Mouse (Mus musculus) brain, embryonic 18.5 days (tissue): ENCODE measurements around the gene Traf3ip2.

Experiments used
- DNase-seq: peaks from one replicate; pipeline ENCODE4 v3.0.0-alpha.2; 2012; ENCODE audit warnings: low read depth, low spot score

The Traf3ip2 gene

DNA sequence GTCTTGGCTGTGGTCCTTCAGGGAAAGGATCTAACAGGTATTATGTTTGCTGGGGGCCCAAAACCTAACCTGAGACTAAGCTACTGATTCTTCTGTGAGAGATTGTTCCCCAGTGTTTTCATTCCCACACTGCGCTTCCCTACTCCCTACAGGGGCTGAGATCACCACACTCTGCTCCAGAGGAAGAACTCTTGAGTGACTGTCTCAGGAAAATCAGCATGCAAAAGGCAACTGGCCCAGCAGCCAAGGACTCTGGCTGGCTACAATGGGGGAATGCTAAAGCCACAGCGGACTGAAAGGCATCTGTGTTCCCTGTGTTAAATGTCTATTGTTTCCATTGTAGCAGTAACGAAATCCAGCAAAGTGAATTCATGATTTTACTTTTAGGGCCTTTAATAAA lies 62.0 kb downstream of the Traf3ip2 start:
- DNase-seq = no peak

DNA sequence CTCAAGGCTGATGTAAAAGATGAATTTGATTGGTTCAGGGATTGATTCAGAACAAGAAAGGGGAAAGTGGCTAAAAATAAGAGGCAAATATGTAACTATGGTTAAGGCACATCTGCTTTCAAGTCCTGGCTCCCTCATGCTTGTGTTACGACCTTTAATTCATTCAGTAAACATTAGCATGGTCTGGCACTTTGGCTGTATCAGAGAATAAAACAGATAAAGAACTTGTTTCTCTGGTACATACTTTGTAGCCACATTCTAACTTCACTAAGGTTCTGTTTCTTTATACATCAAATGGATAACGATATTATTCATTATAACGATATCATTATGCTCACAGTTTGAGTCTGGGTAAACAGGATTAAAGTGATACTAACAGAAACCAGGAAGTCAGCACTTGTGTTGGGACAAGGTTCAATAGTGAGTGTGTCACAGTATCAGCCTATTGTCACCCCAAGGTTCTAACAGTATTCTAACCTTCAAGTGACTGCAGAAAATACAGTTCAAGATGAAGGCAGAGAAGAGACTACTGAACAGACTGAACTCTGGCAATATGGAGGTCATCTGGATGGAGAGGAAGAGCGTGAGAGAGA lies 65.6 kb downstream of the Traf3ip2 start:
- DNase-seq = no peak

DNA sequence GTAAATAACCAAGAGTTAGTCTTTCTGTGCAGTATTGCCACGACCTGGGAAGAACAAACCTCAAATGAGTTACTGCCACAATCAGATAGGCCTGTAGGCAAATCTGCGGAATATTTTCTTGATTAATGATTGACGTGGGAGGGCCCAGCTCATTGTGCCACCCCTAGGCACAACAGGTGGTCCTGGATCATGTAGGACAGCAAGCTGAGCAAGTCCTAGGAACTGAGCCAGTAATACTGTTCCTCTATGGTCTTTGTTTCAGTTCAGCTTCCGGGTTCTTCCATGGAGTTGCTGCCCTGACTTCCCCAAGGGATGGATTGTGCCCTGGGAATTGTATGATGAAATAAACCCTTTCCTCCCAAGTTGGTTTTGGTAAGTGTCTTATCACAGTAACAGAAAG lies 68.3 kb downstream of the Traf3ip2 start:
- DNase-seq = no peak

DNA sequence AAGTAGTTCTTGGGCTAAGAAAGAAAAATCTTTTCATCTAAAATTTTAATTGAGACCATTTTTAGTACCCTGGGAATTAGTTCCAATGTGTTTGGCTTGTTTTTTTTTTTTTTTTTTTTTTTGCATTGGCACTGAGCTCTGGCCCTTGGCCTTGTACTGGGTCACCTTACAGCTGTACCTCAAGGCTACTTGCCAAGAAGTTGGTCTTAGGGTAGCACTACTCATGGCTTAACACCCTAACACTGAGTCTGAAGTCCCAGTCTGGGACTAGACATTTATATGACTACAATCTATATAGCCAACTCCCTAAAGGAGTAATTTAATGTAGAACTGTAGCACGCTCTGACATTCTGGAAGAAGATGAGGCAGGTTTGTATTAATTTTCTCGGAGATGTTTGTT lies 69.8 kb downstream of the Traf3ip2 start:
- no peak for DNase-seq

GRCm38 (mm10) chr10:39683481-39683880 lies 70.7 kb downstream of the Traf3ip2 start:
- no peak for DNase-seq

DNA sequence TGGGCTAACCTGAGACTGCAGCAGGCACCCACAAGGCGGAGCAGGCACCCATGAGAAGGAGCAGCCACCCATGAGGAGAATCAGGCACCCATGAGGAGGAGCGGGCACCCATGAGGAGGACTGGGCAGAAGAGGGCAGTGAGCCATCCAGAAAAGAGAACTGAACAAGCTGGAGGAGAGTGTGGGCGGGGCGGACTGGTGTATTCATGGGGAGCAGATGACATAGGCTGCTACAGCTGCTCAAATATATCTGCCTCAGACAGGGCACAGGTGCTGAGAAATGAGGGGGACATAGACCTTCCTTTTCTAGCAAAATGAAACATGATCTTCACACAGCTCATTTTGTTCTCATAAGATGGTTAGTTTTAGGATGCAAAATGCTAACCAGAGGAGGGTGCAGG lies 74.1 kb downstream of the Traf3ip2 start:
- no peak for DNase-seq

- no peak for DNase-seq
Measured at GRCm38 (mm10) chr10:39687851-39688250, 75.1 kb downstream of the Traf3ip2 start.

- no peak for DNase-seq
Measured at GRCm38 (mm10) chr10:39691351-39692064, 78.8 kb downstream of the Traf3ip2 start.

GRCm38 (mm10) chr10:39692152-39692551 lies 79.4 kb downstream of the Traf3ip2 start:
- no peak for DNase-seq
